Mouse (Mus musculus) embryo, embryonic 10.5 days (tissue): ENCODE measurements around the gene Nipsnap1.

Experiments used
- DNase-seq: peaks from one replicate; pipeline ENCODE4 v3.0.0-alpha.2; 2015; ENCODE audit warnings: low spot score

The Nipsnap1 gene

DNA sequence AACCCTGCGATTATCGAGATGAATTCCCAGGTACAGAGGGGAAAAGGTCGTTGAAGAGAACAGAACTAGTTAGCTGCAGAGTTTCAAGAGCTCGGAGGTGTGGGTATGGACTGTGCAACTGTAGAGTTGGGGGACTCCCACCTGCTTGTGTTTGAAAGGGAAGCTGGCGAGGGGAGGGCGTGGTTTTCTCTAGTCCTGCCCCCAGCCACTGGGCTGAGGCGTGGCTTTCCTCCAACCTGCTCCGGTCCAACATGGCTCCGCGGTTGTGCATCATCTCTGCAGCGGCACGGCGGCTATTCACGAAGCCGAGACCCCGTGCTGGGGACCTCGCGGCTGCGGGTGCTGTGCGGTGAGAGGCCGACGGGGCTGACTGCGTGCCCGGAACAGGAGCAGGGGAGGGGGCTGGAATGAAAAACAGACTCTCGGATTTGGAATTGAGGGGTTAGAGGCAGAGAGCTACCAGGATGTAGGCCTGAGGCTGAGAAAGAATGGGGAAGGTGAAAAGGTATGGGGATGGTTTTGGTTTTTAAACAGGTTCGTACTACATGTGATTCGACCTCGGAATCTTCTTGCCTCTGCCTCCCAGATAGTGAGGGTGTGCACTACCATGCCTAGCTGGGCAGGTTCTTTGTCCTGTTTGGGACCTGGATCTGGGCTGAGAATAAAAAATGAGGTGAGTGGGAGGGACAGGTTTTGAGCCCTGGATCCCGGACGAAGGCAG lies at the start of gene Nipsnap1:
Nipsnap1 (plus strand) TSS at position 197 of the 721 bp plus-strand sequence.
- peak; percentile 91 for DNase-seq

DNA sequence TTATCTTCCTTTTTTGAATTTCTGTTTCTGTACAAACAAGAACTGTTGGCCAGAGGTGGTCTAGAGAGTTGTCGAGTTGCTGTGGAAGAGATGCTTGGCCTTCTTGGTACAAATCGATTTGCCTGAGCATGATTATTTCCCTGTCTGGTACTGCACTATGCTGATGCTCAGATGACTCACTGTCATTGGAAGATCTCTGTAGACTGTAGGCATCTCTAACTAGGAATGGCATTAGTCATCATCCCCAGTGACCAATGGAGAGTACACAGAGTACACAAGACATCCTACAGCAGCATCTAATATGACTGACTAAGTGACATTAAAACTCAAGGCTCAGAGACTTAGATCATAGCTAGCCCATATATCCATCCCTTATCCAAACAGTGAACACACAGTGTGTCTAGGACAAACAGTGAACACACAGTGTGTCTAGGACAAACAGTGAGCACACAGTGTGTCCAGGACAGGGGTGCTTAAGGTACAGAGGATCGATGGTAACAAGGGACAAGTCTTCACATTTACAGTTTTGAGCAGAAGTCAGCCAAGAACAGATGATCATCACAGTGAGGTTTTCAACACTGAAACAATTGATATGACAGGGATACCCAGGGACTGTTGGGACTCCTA lies 47.5 kb upstream of the Nipsnap1 start:
- DNase-seq: no peak

DNA sequence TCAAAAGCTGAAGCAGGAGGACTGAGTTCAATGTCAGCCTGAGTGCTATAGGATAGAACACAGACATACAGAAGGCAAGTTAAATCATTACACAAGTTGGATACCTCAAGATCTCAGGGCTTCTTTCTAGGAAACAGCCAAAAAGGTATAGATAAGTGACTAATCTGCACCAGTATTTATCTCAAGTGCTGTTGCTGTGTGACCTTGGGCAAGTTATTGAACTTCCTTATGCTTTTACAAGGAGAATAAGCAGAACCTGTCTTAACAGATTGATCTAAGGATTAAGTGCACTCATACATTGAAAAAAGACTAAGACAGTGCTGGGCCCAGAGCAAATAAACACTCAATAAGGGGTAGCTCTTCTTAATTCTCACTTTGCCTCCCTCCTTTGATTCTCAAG lies 46.4 kb upstream of the Nipsnap1 start:
- DNase-seq: no peak

DNA sequence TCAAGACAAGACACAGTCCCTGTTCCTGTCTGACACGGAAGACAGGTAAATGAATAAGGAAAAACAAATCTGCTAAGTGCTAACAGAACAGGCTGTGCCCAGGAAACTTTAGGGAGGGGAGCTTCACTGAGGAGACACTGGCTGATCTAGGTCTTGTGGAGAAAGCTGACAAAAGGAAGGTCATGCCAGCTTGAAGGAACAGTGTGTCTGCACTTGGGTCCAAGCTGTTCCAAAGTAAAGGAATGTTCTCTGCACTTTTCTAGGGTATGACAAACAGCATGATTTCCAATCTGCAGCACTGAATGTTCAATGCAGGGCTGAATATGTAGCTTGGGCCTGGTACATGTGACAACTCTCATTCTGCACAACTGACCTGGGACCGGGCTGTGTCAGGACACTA lies 45.8 kb upstream of the Nipsnap1 start:
- DNase-seq: no peak

DNA sequence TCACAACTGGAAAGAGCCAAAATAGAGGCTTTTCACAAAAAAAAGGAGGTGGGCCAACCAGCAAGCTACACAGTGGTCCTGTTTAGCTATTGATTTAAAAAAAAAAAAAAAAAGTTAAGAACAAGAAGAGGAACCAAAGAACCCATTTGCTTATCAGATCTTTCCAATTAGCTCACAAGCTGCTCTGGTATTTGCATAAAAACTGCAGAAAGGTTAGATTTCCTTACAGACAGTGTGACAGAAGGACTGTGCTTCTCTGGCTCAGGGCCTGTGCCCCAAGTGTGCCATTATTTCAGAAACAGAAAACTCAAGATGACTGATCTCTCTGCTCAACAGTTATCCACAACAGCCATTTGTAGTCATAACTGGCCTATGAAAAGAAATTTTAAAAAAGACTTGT lies 42.7 kb upstream of the Nipsnap1 start:
- no peak for DNase-seq

DNA sequence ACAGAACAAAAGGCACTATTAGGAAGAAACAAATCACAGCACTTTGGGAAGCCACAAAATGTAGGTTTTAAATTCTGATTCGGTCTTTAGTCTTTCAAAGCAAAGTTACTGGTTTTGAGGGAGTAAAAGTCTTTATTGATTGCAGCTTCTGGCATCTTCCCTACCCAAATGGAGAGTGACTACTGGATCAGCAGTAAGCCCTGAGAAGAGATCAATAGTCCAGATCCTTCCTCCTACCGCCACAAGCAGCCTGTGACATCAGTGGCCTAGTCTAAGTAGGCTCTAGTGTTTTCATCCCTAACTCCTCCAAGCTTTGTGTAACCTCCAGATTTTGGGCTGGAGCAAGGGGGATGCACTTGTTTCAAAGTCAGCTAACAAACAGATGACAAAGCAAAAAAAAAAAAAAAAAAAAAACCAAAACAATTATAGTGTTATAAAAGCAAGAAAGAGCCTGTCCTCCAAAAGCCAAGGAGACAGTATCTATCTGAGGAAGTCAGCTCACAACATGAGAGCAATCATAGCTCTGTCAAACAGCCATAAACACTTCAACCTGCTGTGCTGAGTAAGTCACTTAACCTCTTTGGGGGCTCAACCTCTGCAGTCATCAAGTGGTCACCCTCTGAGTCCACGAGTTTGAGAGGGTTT lies 40.3 kb upstream of the Nipsnap1 start:
- DNase-seq: no peak

DNA sequence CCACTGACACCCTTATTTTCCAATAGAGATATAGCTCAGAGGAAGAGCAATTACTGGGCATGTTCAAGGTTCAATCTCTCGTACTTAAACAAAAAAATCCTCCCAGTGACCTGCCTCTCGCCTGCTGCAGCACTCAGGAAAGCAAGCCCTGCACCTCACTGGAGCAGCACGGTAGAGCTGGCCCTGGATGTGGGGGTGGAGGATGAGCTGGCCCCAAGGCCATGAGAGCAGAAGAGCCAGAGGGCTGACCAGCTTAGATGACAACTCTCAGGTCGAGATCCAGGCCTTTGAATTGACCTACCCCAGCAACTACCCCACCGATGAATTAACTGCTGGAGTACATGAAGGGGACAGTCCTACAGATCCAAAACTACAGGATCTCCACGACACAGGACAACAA lies 38.3 kb upstream of the Nipsnap1 start:
- no peak for DNase-seq

DNA sequence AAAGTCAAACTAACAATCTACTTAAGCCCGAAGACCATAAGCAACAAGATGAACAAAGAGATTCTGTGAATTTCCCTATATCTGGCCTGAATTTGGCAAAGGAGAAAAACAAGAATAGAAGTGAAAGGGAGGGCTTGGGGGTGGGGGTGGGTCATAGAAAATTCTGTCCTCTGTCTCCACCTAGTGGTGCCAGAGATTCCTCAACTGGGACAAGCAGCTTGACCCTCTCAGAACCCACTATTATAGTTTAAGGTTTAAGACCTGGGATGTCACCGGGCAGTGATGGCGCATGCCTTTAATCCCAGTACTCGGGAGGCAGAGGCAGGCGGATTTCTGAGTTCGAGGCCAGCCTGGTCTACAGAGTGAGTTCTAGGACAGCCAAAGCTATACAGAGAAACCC lies 37.0 kb upstream of the Nipsnap1 start:
- DNase-seq: peak; percentile 73

DNA sequence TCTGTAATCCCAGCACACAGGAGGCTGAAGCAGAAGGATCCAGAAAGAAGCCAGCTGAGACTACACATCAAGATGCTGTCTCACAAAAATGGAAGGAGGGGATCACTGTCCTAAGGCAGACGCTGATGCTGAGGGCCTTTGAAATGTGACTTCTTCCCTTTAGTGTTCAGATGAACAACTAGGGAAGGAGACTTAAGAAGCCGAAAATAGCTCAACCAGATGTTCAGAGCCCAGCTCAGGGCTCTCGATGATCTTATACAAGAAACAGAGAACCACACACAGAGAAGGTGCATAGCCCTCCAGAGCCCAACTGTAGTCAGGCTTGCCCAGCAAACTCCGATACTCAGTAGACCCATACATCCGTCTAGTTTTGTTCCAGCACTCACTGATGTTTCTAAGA lies 36.4 kb upstream of the Nipsnap1 start:
- DNase-seq: no peak

DNA sequence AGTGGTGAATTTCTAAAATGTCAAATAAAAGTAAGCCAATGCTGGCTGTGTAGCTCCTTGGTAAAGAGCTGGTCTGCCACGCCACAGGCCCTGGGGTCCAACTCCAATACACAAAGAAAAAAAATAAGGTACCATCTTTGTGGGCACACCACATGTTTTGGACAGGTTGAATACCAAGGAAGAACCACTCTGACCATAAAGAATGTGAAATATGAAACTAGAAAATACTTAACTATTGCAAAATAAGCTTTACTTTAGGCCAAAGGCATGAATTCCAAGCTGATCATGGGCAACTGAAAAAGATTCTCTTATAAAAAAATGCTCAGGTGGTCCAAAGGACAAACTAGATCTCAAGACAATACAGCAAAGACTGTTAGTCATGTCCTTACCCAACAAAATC lies 35.5 kb upstream of the Nipsnap1 start:
- DNase-seq: no peak

DNA sequence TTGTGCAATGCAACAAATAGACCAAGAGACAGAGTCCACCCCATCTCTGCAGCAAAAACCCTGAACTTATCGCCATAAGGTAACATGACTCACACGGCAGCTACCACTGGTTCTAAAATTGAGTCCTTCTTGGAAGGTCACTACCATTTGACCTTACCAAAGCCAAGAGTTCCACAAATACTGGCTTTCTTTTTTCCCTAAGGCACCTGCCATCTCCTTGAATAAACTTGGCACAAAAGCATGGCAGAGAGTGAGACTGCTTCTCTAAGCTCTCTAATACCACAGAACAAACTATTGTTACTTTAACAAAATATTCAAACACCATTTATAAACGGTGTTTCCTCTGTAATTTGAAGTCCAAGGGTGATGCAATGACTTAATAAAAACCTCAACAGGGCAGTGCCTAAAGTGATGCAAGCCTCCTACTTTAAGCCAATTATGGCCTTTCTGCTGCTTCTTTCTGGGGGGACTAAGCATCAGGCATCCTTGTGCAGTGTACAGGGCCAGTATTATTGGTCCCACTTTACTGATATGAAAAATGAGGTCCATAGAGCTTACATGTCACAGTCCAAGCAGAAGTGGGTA lies 32.7 kb upstream of the Nipsnap1 start:
- DNase-seq: no peak

DNA sequence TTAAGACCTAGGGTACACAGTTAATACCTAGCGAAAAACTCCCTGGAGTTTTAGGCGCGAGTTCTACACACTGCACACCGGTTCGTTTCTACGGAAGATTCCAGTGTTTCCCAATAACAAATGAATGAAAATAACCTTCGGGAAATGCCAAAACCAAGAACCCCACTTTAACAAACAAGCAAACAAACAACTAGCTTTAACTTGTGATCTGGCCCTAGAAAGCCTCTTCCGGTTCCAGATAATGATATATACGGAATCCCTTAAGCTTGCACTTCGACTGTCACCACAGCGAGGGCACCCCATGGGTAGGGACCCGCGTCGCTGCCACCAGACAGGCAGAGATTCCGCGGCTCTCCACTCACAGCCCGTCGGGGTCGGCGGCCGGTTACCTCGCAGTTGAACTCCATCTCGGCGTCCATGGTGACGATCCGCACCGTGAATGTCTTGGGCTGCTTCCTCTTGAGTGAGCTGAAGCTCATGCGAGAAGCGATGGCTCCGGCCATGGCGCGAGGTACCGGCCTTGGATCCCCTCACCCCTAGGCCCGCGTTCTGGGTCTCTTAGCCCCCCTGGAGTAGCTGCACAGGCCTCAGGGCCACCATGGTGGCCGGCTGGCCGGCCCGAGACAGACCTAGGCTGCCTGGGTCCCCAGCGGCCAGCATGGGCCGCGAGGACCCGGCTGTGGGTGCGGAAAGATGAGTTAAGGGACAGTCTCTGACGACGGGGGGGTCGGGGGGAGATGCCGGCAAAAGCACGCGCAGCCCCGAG lies 25.1 kb upstream of the Nipsnap1 start:
- DNase-seq: peak; percentile 67

DNA sequence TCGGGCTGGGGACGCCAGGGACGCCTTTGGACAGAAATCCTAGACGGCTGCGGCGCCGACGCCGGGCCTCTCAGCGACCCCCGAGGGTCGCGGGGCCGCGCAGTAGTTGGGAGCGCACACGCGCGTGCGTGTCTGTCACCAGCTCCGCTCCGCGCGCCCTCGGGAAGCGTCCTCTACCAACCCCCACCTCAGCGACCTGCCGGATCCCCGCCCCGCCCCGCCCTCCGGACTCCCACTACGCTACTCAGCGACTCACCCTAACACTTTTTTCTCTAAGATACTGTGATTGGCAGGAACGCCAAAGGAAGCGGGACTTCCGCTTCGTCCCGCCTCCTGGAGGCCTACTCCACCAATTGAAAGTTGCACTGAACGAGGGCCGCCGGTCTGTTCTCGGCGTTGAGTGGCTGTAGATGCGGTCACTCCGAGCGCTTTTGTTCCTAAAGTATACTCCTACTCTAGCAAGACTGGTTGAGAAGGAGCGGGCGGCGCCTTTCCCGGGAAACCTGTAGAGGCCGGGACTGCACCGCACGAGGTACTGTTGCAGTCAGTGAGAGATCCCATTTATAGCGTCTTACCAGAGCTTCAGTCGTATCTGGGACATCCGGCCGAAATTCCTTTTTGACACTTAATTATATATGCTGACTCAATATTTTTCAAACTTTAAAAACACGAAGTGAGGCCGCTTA lies 24.4 kb upstream of the Nipsnap1 start, which contains the start of gene Nf2:
Nf2 (minus strand) TSS at position 279 of the 686 bp plus-strand sequence.
- peak; percentile 99 for DNase-seq

DNA sequence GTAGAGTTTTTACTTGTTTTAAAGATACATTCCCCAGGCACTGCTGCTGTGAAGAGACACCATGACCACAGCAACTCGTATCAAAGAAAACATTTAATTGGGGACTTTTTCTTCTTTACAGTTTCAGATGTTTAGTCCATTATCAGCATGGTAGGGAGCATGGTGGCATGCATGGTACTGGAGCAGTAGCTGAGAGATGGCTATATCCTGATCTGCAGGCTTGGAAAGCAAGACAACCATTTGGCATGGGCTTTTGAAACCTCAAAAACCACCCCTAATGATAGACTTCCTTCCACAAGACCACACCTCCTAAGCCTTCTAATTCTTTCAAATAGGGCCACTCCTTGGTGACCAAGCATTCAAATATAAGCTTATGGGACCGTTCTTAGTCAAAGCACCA lies 23.3 kb upstream of the Nipsnap1 start:
- DNase-seq: no peak

DNA sequence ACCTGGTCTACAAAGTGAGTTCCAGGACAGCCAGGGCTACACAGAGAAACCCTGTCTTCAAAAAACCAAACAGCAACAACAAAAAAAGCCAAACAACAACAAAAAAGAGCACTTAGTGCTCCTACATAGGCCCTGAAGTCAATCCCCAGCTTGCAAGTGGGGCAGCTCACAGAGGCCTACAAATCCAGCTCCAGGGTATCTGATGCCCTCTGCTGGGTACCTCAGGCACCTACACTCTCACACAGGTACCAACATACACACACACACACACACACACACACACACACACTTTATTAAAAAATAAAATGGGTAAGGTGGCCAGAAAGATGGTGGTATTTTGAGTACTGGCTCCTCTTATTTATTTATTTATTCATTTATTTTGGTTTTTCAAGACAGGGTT lies 20.7 kb upstream of the Nipsnap1 start:
- DNase-seq: no peak

DNA sequence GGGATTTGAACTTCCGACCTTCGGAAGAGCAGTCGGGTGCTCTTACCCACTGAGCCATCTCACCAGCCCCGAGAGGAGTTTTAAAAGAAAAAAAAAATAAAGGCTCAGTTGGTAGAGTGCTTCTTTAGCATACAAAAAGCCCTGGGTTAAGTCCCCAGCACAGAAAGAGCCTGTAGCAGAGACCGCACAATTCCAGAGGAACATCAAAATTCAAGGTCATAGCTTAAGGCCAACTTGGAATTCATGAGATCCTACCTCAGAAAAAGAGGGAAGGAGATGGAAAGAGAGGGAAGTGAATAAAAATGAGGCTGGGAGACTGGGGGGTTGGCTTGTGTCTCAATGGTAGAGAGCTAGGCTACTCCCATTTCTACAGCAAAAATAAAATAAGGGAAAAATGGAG lies 19.6 kb upstream of the Nipsnap1 start:
- no peak for DNase-seq

DNA sequence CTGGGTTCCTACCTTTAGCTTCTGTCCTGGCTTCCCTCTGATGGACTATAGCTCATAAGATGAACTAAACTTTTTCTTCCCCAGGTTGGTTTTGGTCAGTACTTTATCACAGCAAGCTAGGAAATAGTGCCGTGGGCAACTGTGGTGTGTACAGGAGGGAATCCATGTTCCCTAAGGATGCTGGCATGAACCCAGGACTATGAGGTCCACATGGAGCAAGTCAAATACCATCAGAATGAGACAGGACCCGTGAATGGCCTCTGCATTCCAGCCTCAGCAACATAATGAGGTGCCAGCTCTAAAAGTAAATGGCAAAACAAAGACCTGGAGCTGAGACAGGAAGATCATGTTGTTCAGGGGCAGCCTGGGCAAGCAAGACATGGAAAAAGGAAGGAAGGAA lies 15.3 kb upstream of the Nipsnap1 start:
- DNase-seq: no peak

DNA sequence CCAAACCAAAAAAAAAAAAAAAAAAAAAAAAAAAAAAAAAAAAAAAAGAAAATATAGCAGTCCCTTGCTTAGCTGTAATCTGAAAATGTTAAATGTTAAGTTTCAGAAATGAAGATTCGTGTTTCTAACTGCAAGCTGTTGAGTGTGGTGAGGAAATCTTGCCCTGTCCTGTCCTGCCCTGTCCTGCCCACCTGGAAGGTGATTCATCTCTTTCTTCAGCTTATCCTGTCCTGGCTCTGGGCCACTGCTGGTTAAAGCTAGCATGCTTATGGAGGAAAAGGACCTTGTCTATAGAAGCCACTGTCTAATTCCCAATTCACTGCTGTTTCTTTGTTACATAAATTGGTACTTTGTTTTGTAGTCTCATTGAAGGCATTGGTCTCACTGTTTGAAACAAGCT lies 12.8 kb upstream of the Nipsnap1 start:
- no peak for DNase-seq

DNA sequence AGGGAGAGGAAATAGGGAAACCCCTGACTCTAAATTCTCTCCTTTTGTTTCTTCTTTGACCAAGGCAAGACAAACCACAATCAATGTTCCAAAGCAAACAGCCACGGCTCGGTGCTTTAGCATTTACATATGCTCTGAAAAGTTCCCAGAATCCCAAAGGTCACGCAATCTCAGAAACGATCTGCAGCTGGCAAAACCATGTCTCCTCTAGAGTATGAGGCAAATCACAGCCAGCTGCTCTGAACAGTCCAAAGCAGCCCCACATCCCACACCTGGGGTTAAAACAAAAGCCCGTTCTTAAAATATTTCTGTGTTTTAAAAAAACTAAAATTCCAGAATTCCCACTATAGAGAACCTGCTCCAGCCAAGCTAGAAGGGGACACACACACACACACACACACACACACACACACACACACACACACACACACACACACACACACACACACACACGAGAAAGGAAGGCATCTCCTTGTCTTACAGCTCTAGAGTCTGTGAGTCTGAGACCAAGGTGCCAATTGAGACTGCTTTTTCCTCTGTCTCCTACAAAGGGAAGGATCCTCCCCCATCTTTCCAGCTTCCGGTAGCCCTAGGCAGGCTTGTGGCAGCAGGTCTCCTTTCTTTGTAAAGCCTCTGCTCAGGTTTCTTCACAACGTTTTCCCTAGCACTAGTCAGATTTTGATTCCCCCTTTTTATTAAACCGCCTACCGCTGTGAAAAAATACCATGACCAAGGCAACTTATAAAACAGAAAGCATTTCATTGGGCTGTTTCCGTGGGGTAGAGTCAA lies 11.7 kb upstream of the Nipsnap1 start:
- peak; percentile 28 for DNase-seq

DNA sequence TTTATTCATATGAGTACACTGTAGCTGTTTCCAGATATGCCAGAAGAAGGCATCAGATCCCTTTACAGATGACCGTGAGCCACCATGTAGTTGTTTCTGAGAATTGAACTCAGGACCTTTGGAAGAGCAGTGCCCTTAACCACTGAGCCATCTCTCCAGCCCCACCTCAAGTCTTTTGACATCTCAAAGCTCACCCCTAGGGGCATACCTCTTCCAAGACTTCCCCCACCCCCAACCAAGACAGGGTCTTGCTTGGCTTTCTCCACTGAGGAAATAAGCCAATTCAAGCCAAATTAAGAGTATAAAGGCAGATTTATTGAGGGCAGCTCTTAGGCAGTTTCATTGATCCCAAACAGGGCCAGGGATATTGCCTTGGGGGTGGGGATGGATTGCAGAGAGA lies 11.0 kb upstream of the Nipsnap1 start:
- DNase-seq: no peak
